Mouse (Mus musculus): ENCODE data around the gene Gm48552.

The Gm48552 gene

GRCm38 (mm10) chr10:81388505-81389055 is at the start of gene Gm48552:
Gene Gm48552, plus strand, starts transcription at chr10:81389005.
- no peak for DNase-seq (ENCODE audit: low read depth, low spot score)

- no peak for DNase-seq (ENCODE audit: low read depth, low spot score)
Observed at GRCm38 (mm10) chr10:81340551-81341332, 48.1 kb upstream of the Gm48552 start.

- DNase-seq (ENCODE audit: low read depth, low spot score) = no peak
Observed at GRCm38 (mm10) chr10:81341333-81341949, 47.4 kb upstream of the Gm48552 start.

GRCm38 (mm10) chr10:81342686-81343505 is 45.9 kb upstream of the Gm48552 start, which contains the start of gene Gipc3:
Gene Gipc3, minus strand, starts transcription at chr10:81343266.
- no peak for DNase-seq (ENCODE audit: low read depth, low spot score)

- DNase-seq (ENCODE audit: low read depth, low spot score) = no peak
Observed at GRCm38 (mm10) chr10:81344421-81345161, 44.2 kb upstream of the Gm48552 start.

GRCm38 (mm10) chr10:81345162-81345534 is 43.7 kb upstream of the Gm48552 start:
- DNase-seq (ENCODE audit: low read depth, low spot score) = no peak

GRCm38 (mm10) chr10:81346453-81347067 is 42.2 kb upstream of the Gm48552 start:
- no peak for DNase-seq (ENCODE audit: low read depth, low spot score)

- DNase-seq (ENCODE audit: low read depth, low spot score) = no peak
Observed at GRCm38 (mm10) chr10:81349146-81349545, 39.7 kb upstream of the Gm48552 start.

- no peak for DNase-seq (ENCODE audit: low read depth, low spot score)
Observed at GRCm38 (mm10) chr10:81349961-81350350, 38.8 kb upstream of the Gm48552 start.

- DNase-seq (ENCODE audit: low read depth, low spot score) = peak; percentile 97
Observed at GRCm38 (mm10) chr10:81350351-81351063, 38.3 kb upstream of the Gm48552 start, which contains the start of gene Hmg20b. Gene Hmg20b, minus strand, starts transcription at chr10:81350480.

GRCm38 (mm10) chr10:81351678-81352291 is 37.0 kb upstream of the Gm48552 start:
- DNase-seq (ENCODE audit: low read depth, low spot score) = no peak

GRCm38 (mm10) chr10:81354738-81355477 is 33.9 kb upstream of the Gm48552 start:
- no peak for DNase-seq (ENCODE audit: low read depth, low spot score)

- no peak for DNase-seq (ENCODE audit: low read depth, low spot score)
Observed at GRCm38 (mm10) chr10:81355533-81355932, 33.3 kb upstream of the Gm48552 start.

- DNase-seq (ENCODE audit: low read depth, low spot score) = no peak
Observed at GRCm38 (mm10) chr10:81356352-81356990, 32.3 kb upstream of the Gm48552 start.

GRCm38 (mm10) chr10:81356991-81357844 is 31.6 kb upstream of the Gm48552 start, which contains the start of gene Mfsd12:
Gene Mfsd12, plus strand, starts transcription at chr10:81357491.
- DNase-seq (ENCODE audit: low read depth, low spot score) = peak; percentile 84

- DNase-seq (ENCODE audit: low read depth, low spot score) = no peak
Observed at GRCm38 (mm10) chr10:81358209-81358608, 30.6 kb upstream of the Gm48552 start.

GRCm38 (mm10) chr10:81358841-81359240 is 30.0 kb upstream of the Gm48552 start:
- no peak for DNase-seq (ENCODE audit: low read depth, low spot score)
